Mouse (Mus musculus): ENCODE data around the gene Kank1. TPM values are rescaled to one million over a fixed set of nuclear protein-coding genes. Genes with fewer than 3 reads are reported as not detected.

The Kank1 gene
- total and polyA plus RNA-seq, 2 experiments from 2014 or later: 27.0 to 41.2 TPM

GRCm38 (mm10) chr19:25372794-25373193, 136.0 kb downstream of the Kank1 start:
- TF ChIP-seq EP300 (IDR thresholded peaks at IDR 0.05; ENCODE audit: low read depth): no peak
- TF ChIP-seq CTCF (IDR thresholded peaks at IDR 0.05; ENCODE audit: low read depth): no peak
- 0 out of 2 replicates have a peak overlapping the region, but pooled peaks have one; percentile 4 for H3K27ac ChIP-seq (ENCODE audit: low read depth)
- H3K27me3 ChIP-seq (ENCODE audit: control insufficient read depth, insufficient read depth, low read length): no peaks in the 10 kb centered on the region
- H3K9me3 ChIP-seq (replicated peaks; ENCODE audit: control insufficient read depth, low read length): no peaks in the 10 kb centered on the region
- ATAC-seq (ENCODE audit: insufficient read depth, low read depth) (peak; percentile 42; the same call in 1 of the 2 replicates), DNase-seq (ENCODE audit: low spot score) (peak; percentile 27)
- H3K4me3 ChIP-seq (ENCODE audit: low read depth, low read length): no peak overlapping the region
- no peak overlapping the region for H3K9ac ChIP-seq (replicated peaks; ENCODE audit: low read depth, low read length)
- 74% methylated on average over 7 of the region's 7 CpGs for WGBS
- no peaks in the 10 kb centered on the region for H3K36me3 ChIP-seq (replicated peaks; ENCODE audit: control insufficient read depth, insufficient read depth, low read length)
- no peak overlapping the region for H3K4me2 ChIP-seq (ENCODE audit: low read depth, low read length)
- peaks cover 22% of the 10 kb centered on the region for H3K4me1 ChIP-seq (ENCODE audit: control insufficient read depth, insufficient read depth)

- Histone ChIP-seq H3K4me2 (ENCODE audit: low read depth, low read length) (no peak overlapping the region), H3K9ac (replicated peaks; ENCODE audit: low read depth, low read length) (no peak overlapping the region), H3K4me3 (ENCODE audit: low read depth, low read length) (no peak overlapping the region), H3K36me3 (replicated peaks; ENCODE audit: control insufficient read depth, insufficient read depth, low read length) (no peaks in the 10 kb centered on the region), H3K27me3 (ENCODE audit: control insufficient read depth, insufficient read depth, low read length) (no peaks in the 10 kb centered on the region), H3K27ac (ENCODE audit: low read depth) (no peak overlapping the region), H3K9me3 (replicated peaks; ENCODE audit: control insufficient read depth, low read length) (no peaks in the 10 kb centered on the region), H3K4me1 (ENCODE audit: control insufficient read depth, insufficient read depth) (peaks cover 22% of the 10 kb centered on the region)
- WGBS: 56% methylated on average over 3 of the region's 3 CpGs
- no peak for ATAC-seq (ENCODE audit: insufficient read depth, low read depth)
- TF ChIP-seq CTCF (IDR thresholded peaks at IDR 0.05; ENCODE audit: low read depth) (peak; percentile 30), EP300 (IDR thresholded peaks at IDR 0.05; ENCODE audit: low read depth) (no peak)
- DNase-seq (ENCODE audit: low spot score): no peak
These were observed 136.8 kb downstream of the Kank1 start for GRCm38 (mm10) chr19:25373594-25373993.

GRCm38 (mm10) chr19:25374191-25374590, 137.4 kb downstream of the Kank1 start:
- Histone ChIP-seq H3K4me1 (ENCODE audit: control insufficient read depth, insufficient read depth) (peaks cover 22% of the 10 kb centered on the region), H3K4me3 (ENCODE audit: low read depth, low read length) (no peak overlapping the region), H3K27me3 (ENCODE audit: control insufficient read depth, insufficient read depth, low read length) (no peaks in the 10 kb centered on the region), H3K4me2 (ENCODE audit: low read depth, low read length) (no peak overlapping the region), H3K36me3 (replicated peaks; ENCODE audit: control insufficient read depth, insufficient read depth, low read length) (0 out of 2 replicates have a peak, but pooled peaks cover under 1% of the 10 kb centered on the region), H3K9me3 (replicated peaks; ENCODE audit: control insufficient read depth, low read length) (no peaks in the 10 kb centered on the region), H3K27ac (ENCODE audit: low read depth) (0 out of 2 replicates have a peak overlapping the region, but pooled peaks have one; percentile 70), H3K9ac (replicated peaks; ENCODE audit: low read depth, low read length) (no peak overlapping the region)
- ATAC-seq (ENCODE audit: insufficient read depth, low read depth) (no peak), DNase-seq (ENCODE audit: low spot score) (no peak)
- 71% methylated on average over 9 of the region's 9 CpGs for WGBS
- TF ChIP-seq EP300 (IDR thresholded peaks at IDR 0.05; ENCODE audit: low read depth) (no peak), CTCF (IDR thresholded peaks at IDR 0.05; ENCODE audit: low read depth) (no peak)

GRCm38 (mm10) chr19:25374926-25375325, 138.2 kb downstream of the Kank1 start:
- H3K27me3 ChIP-seq (ENCODE audit: control insufficient read depth, insufficient read depth, low read length): no peaks in the 10 kb centered on the region
- H3K4me1 ChIP-seq (ENCODE audit: control insufficient read depth, insufficient read depth): peaks cover 22% of the 10 kb centered on the region
- peak overlapping the region; percentile 11 for H3K4me2 ChIP-seq (ENCODE audit: low read depth, low read length)
- ATAC-seq (ENCODE audit: insufficient read depth, low read depth) (peak; percentile 54; the same call in 1 of the 2 replicates), DNase-seq (ENCODE audit: low spot score) (peak; percentile 66)
- 11% methylated on average over 12 of the region's 12 CpGs for WGBS
- TF ChIP-seq CTCF (IDR thresholded peaks at IDR 0.05; ENCODE audit: low read depth) (no peak), EP300 (IDR thresholded peaks at IDR 0.05; ENCODE audit: low read depth) (no peak)
- peak overlapping the region; percentile 70 for H3K27ac ChIP-seq (ENCODE audit: low read depth)
- no peak overlapping the region for H3K4me3 ChIP-seq (ENCODE audit: low read depth, low read length)
- no peaks in the 10 kb centered on the region for H3K9me3 ChIP-seq (replicated peaks; ENCODE audit: control insufficient read depth, low read length)
- 0 out of 2 replicates have a peak, but pooled peaks cover 3% of the 10 kb centered on the region for H3K36me3 ChIP-seq (replicated peaks; ENCODE audit: control insufficient read depth, insufficient read depth, low read length)
- no peak overlapping the region for H3K9ac ChIP-seq (replicated peaks; ENCODE audit: low read depth, low read length)

- no peak for TF ChIP-seq EP300 (IDR thresholded peaks at IDR 0.05; ENCODE audit: low read depth)
- no peak for TF ChIP-seq CTCF (IDR thresholded peaks at IDR 0.05; ENCODE audit: low read depth)
- WGBS: 91% methylated on average over 13 of the region's 13 CpGs
- DNase-seq (ENCODE audit: low spot score): no peak
- no peak for ATAC-seq (ENCODE audit: insufficient read depth, low read depth)
- Histone ChIP-seq H3K27me3 (ENCODE audit: control insufficient read depth, insufficient read depth, low read length) (no peaks in the 10 kb centered on the region), H3K9me3 (replicated peaks; ENCODE audit: control insufficient read depth, low read length) (no peaks in the 10 kb centered on the region), H3K4me3 (ENCODE audit: low read depth, low read length) (no peak overlapping the region), H3K4me1 (ENCODE audit: control insufficient read depth, insufficient read depth) (peaks cover 27% of the 10 kb centered on the region), H3K9ac (replicated peaks; ENCODE audit: low read depth, low read length) (no peak overlapping the region), H3K36me3 (replicated peaks; ENCODE audit: control insufficient read depth, insufficient read depth, low read length) (0 out of 2 replicates have a peak, but pooled peaks cover 3% of the 10 kb centered on the region), H3K4me2 (ENCODE audit: low read depth, low read length) (no peak overlapping the region), H3K27ac (ENCODE audit: low read depth) (no peak overlapping the region)
These were observed 140.1 kb downstream of the Kank1 start for GRCm38 (mm10) chr19:25376871-25377270.

GRCm38 (mm10) chr19:25380675-25381074, 143.9 kb downstream of the Kank1 start:
- Histone ChIP-seq H3K36me3 (replicated peaks; ENCODE audit: control insufficient read depth, insufficient read depth, low read length) (0 out of 2 replicates have a peak, but pooled peaks cover 3% of the 10 kb centered on the region), H3K9me3 (replicated peaks; ENCODE audit: control insufficient read depth, low read length) (no peaks in the 10 kb centered on the region), H3K4me3 (ENCODE audit: low read depth, low read length) (no peak overlapping the region), H3K4me1 (ENCODE audit: control insufficient read depth, insufficient read depth) (peaks cover 21% of the 10 kb centered on the region), H3K27me3 (ENCODE audit: control insufficient read depth, insufficient read depth, low read length) (no peaks in the 10 kb centered on the region), H3K4me2 (ENCODE audit: low read depth, low read length) (no peak overlapping the region), H3K27ac (ENCODE audit: low read depth) (no peak overlapping the region), H3K9ac (replicated peaks; ENCODE audit: low read depth, low read length) (no peak overlapping the region)
- 64% methylated on average over 9 of the region's 9 CpGs for WGBS
- no peak for DNase-seq (ENCODE audit: low spot score)
- ATAC-seq (ENCODE audit: insufficient read depth, low read depth): no peak
- TF ChIP-seq EP300 (IDR thresholded peaks at IDR 0.05; ENCODE audit: low read depth) (no peak), CTCF (IDR thresholded peaks at IDR 0.05; ENCODE audit: low read depth) (no peak)

Measured in heart, postnatal 0 days (tissue).